Mouse (Mus musculus) hindbrain, embryonic 15.5 days (tissue): ENCODE measurements around the gene Nemf. TPM values are rescaled to one million over a fixed set of nuclear protein-coding genes. Genes with fewer than 3 reads are reported as not detected.

Experiments
- ATAC-seq: fragments of 200-750 bp; cut with Nextera tagmentation; 2 replicates; pipeline ENCODE4 v1.8.0; 2017; ENCODE audit warnings: low read depth, moderate number of reproducible peaks, moderate TSS enrichment; ENCODE audit not compliant: low FRiP score
- H3K27ac ChIP-seq: fragments of 300-500 bp; sonication (generic); replicated peaks from 2 replicates; pipeline ENCODE4 v1.5.1; 2015; ENCODE audit warnings: mild to moderate bottlenecking, inconsistent platforms
- H3K27me3 ChIP-seq: fragments of 300-500 bp; sonication (generic); 2 replicates; pipeline ENCODE4 v1.6.1; 2015; ENCODE audit warnings: control low read depth, inconsistent platforms
- H3K36me3 ChIP-seq: fragments of 300-500 bp; sonication (generic); 2 replicates; pipeline ENCODE4 v1.6.1; 2015; ENCODE audit warnings: control low read depth, inconsistent platforms
- H3K4me1 ChIP-seq: fragments of 300-500 bp; sonication (generic); replicated peaks from 2 replicates; pipeline ENCODE4 v1.6.1; 2015; ENCODE audit warnings: control low read depth, inconsistent platforms
- H3K4me2 ChIP-seq: fragments of 300-500 bp; sonication (generic); 2 replicates; pipeline ENCODE4 v1.6.1; 2015; ENCODE audit warnings: moderate library complexity, mild to moderate bottlenecking, inconsistent platforms
- H3K4me3 ChIP-seq: fragments of 300-500 bp; sonication (generic); 2 replicates; pipeline ENCODE4 v1.5.1; 2015; ENCODE audit warnings: mild to moderate bottlenecking, inconsistent platforms
- H3K9ac ChIP-seq: fragments of 300-500 bp; sonication (generic); 2 replicates; pipeline ENCODE4 v1.6.1; 2015; ENCODE audit warnings: inconsistent platforms
- H3K9me3 ChIP-seq: fragments of 300-500 bp; sonication (generic); 2 replicates; pipeline ENCODE4 v1.6.1; 2016; ENCODE audit warnings: control low read depth, inconsistent platforms
- WGBS: fragments of 180-500 bp; shearing (Covaris S2); methylation state at CpG from one replicate; pipeline ENCODE4 v1.1.7; 2015; 5-methylcytosine and 5-hydroxymethylcytosine counted together
- polyA plus RNA-seq: library from polyadenylated mRNA; unstranded; fragments of >200 nt; fragmentation: Nextera tagmentation; extraction: Ambion mirVana; gene quantifications from 2 replicates; pipeline ENCODE4 v1.2.1, GENCODE M21; 2015

Nemf gene
- polyA plus RNA-seq, 1 experiment from 2014 or later: 84.0 TPM

DNA sequence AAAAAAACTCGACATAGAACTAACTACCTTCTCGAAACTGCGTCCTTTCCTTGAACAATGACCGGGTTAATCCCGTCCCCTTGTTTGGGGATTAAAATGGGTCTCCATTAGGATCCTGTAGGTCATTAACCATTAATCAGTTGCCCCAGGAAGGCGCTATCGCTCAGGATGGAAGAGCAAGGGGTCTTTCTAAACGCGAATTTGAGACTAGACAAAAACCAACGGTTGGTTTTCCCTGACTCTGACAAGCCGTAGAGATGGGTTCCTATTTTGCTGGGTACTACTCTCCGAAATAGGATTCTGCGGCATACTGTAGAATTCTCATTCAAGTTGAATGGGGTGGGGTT, 308 bp upstream of the Nemf start:
- ATAC-seq: no peak
- Histone ChIP-seq H3K4me3 (peak overlapping the region; percentile 84), H3K27me3 (no peaks in the 10 kb centered on the region), H3K36me3 (peaks cover 17% of the 10 kb centered on the region), H3K9ac (peak overlapping the region; percentile 76), H3K27ac (peak overlapping the region; percentile 80; the same call in 1 of the 2 replicates), H3K9me3 (no peaks in the 10 kb centered on the region), H3K4me1 (peaks cover 22% of the 10 kb centered on the region), H3K4me2 (peak overlapping the region; percentile 93)
- WGBS: 5% methylated on average over 13 of the region's 13 CpGs

DNA sequence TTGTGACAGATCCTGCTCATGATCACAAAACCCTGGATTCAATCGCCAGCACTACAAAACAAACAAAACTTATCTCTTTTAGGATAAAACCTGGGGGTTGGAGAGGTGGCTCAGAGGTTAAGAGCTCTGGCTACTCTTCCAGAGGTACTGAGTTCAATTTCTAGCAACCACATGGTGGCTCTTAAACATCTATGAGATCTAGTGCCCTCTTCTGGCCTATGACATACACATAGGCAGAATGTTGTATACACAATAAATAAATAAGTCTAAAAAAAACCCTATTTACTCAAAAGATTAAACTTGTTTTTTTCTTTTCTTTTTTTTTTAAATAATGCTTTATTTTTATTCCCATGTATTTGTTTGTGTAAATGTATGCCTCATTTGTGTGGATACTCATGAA, 5.3 kb downstream of the Nemf start:
- Histone ChIP-seq H3K27me3 (no peaks in the 10 kb centered on the region), H3K4me1 (peaks cover 13% of the 10 kb centered on the region), H3K9me3 (no peaks in the 10 kb centered on the region), H3K9ac (no peak overlapping the region), H3K27ac (no peak overlapping the region), H3K4me3 (no peak overlapping the region), H3K36me3 (peaks cover 62% of the 10 kb centered on the region), H3K4me2 (no peak overlapping the region)
- WGBS: 90% methylated on average over 1 of the region's 1 CpGs
- no peak for ATAC-seq

DNA sequence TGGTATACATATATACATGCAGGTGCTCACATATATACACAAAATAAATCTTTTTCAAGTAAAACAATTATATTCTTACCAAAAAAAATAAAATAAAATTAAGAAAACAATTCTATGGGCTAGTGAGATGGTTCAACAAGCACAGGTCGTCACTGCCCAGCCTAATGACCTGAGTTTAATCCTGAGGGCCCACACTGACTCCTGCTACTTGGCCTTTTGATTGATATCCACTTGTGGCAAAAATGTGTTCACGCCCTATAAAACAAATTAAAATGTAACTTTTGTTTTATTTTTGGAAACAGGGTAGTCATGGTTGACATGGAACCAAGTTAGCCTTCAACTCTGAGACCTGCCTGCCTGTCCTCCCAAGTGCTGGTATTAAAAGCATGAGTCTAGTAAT, 7.0 kb downstream of the Nemf start:
- Histone ChIP-seq H3K27me3 (no peaks in the 10 kb centered on the region), H3K36me3 (peaks cover 71% of the 10 kb centered on the region), H3K4me2 (no peak overlapping the region), H3K4me1 (no peaks in the 10 kb centered on the region), H3K27ac (no peak overlapping the region), H3K4me3 (no peak overlapping the region), H3K9me3 (no peaks in the 10 kb centered on the region), H3K9ac (no peak overlapping the region)
- ATAC-seq: no peak
- WGBS: 88% methylated on average over 2 of the region's 2 CpGs

- ATAC-seq: no peak
- no peak overlapping the region for H3K4me3 ChIP-seq
- no peak overlapping the region for H3K27ac ChIP-seq
- no peaks in the 10 kb centered on the region for H3K27me3 ChIP-seq
- no peaks in the 10 kb centered on the region for H3K9me3 ChIP-seq
- 90% methylated on average over 2 of the region's 2 CpGs for WGBS
- H3K4me1 ChIP-seq: no peaks in the 10 kb centered on the region
- H3K4me2 ChIP-seq: no peak overlapping the region
- H3K9ac ChIP-seq: no peak overlapping the region
- peaks cover 62% of the 10 kb centered on the region for H3K36me3 ChIP-seq
Measured at GRCm38 (mm10) chr12:69333547-69333946, 23.4 kb downstream of the Nemf start.

- Histone ChIP-seq H3K9me3 (no peaks in the 10 kb centered on the region), H3K27me3 (no peaks in the 10 kb centered on the region), H3K9ac (no peak overlapping the region), H3K4me2 (no peak overlapping the region), H3K4me1 (no peaks in the 10 kb centered on the region), H3K4me3 (no peak overlapping the region), H3K36me3 (peaks cover 59% of the 10 kb centered on the region), H3K27ac (no peak overlapping the region)
- 81% methylated on average over 1 of the region's 1 CpGs for WGBS
- no peak for ATAC-seq
Measured at GRCm38 (mm10) chr12:69332147-69332546, 24.8 kb downstream of the Nemf start.

- Histone ChIP-seq H3K4me2 (no peak overlapping the region), H3K36me3 (peaks cover 60% of the 10 kb centered on the region), H3K4me1 (no peaks in the 10 kb centered on the region), H3K4me3 (no peak overlapping the region), H3K27ac (no peak overlapping the region), H3K27me3 (no peaks in the 10 kb centered on the region), H3K9me3 (no peaks in the 10 kb centered on the region), H3K9ac (no peak overlapping the region)
- no peak for ATAC-seq
- 93% methylated on average over 3 of the region's 3 CpGs for WGBS
Measured at GRCm38 (mm10) chr12:69331187-69331586, 25.8 kb downstream of the Nemf start.

DNA sequence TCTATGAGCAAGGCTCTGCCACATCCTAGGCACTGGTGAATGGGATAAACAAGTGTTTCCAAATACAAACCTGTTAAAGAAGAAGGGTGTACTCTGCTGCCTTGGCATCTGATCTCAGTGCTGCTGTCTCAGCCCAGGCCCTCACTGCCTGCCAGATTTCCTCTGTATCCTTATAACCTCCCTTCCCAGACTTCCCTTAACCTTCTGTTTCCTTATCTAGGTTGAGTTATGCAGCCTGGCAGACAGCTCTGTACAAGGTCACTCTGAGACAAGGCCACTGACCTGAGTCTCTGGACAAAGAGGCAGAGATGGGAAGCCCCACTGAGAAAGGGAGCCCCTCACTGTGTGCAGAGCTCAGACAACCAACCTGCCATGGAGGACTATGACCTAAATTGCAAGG, 38.5 kb downstream of the Nemf start:
- H3K9ac ChIP-seq: no peak overlapping the region
- H3K36me3 ChIP-seq: peaks cover 68% of the 10 kb centered on the region
- no peaks in the 10 kb centered on the region for H3K9me3 ChIP-seq
- no peaks in the 10 kb centered on the region for H3K27me3 ChIP-seq
- no peak overlapping the region for H3K4me2 ChIP-seq
- ATAC-seq: no peak
- H3K4me1 ChIP-seq: no peaks in the 10 kb centered on the region
- no peak overlapping the region for H3K27ac ChIP-seq
- no peak overlapping the region for H3K4me3 ChIP-seq

DNA sequence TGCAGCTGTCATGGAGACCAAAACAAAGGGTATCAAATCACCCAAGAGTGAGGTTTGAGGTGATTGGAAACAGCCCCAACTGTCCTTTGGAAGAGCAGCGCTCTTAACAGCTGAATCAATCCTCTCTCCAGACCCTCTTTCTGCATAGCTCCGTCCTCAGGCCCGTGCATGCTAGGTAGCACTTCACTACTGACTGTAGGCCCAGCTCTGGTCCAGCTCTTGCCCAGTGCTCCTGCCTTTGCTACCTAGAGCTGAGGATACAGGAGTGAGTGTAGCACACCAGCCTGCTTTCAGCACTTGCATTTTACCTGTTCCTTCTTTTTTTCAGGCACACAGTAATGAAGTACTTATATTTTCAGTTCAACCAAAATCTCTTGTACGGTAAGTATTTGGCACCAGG, 47.3 kb downstream of the Nemf start:
- 98% methylated on average over 4 of the region's 4 CpGs for WGBS
- H3K27me3 ChIP-seq: no peaks in the 10 kb centered on the region
- no peak overlapping the region for H3K4me2 ChIP-seq

GRCm38 (mm10) chr12:69306333-69306732, 50.6 kb downstream of the Nemf start:
- ATAC-seq: no peak
- WGBS: 98% methylated on average over 7 of the region's 7 CpGs

More for the DNA sequence above, 47.3 kb downstream of the Nemf start:
- Histone ChIP-seq H3K36me3 (peaks cover 91% of the 10 kb centered on the region), H3K9ac (no peak overlapping the region), H3K4me1 (no peaks in the 10 kb centered on the region), H3K9me3 (no peaks in the 10 kb centered on the region), H3K4me3 (no peak overlapping the region), H3K27ac (no peak overlapping the region)
- no peak for ATAC-seq

DNA sequence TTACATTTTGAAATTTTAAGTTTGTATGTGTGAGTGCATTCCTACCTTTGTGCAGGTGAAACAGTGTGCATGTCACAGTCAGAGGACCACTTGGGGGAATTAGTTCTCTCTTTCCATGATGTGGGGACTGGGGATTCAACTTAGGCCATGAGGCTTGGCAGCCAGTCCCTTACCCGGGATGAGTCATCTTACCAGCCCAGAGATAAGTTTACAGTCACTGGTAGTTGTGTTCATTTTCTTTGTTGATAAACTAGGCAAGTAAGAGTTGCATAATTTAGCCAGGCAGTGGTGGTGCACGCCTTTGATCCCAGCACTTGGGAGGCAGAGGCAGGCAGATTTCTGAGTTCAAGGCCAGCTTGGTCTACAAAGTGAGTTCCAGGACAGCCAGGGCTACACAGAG, 52.9 kb downstream of the Nemf start:
- Histone ChIP-seq H3K4me1 (peaks cover 6% of the 10 kb centered on the region), H3K4me3 (no peak overlapping the region), H3K27ac (no peak overlapping the region), H3K9me3 (no peaks in the 10 kb centered on the region), H3K36me3 (peaks cover 77% of the 10 kb centered on the region), H3K9ac (no peak overlapping the region), H3K4me2 (no peak overlapping the region), H3K27me3 (no peaks in the 10 kb centered on the region)
- no peak for ATAC-seq
- WGBS: 96% methylated on average over 2 of the region's 2 CpGs

More at GRCm38 (mm10) chr12:69306333-69306732, 50.6 kb downstream of the Nemf start:
- Histone ChIP-seq H3K27me3 (no peaks in the 10 kb centered on the region), H3K9me3 (no peaks in the 10 kb centered on the region), H3K9ac (no peak overlapping the region), H3K4me1 (no peaks in the 10 kb centered on the region), H3K36me3 (peaks cover 91% of the 10 kb centered on the region), H3K27ac (no peak overlapping the region), H3K4me2 (no peak overlapping the region), H3K4me3 (no peak overlapping the region)

DNA sequence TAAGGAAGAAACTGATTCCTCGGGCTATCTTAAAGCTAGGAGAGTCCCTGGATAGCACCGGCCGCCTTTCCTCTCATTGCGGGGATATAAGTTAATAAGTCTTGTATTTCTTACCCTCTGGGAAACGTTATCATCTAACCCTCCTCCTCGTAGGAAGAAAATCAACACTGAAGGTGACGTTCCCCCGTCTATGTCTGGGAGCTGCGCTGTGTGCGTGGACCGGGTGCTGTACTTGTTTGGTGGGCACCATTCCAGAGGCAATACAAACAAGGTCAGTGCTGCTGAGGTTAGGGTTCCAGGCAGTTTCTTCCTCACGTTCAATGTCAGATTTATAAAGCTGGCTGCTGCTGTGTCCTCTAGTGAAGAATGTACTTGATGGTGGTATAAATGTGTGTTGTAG, 54.8 kb downstream of the Nemf start:
- Histone ChIP-seq H3K27ac (no peak overlapping the region), H3K4me2 (no peak overlapping the region), H3K4me1 (peaks cover 20% of the 10 kb centered on the region), H3K27me3 (no peaks in the 10 kb centered on the region), H3K9me3 (no peaks in the 10 kb centered on the region), H3K9ac (no peak overlapping the region), H3K4me3 (no peak overlapping the region), H3K36me3 (peaks cover 58% of the 10 kb centered on the region)
- 95% methylated on average over 12 of the region's 12 CpGs for WGBS
- ATAC-seq: no peak

GRCm38 (mm10) chr12:69300391-69300790, 56.6 kb downstream of the Nemf start:
- Histone ChIP-seq H3K9me3 (no peaks in the 10 kb centered on the region), H3K27me3 (no peaks in the 10 kb centered on the region), H3K36me3 (peaks cover 42% of the 10 kb centered on the region), H3K4me1 (peaks cover 28% of the 10 kb centered on the region), H3K27ac (no peak overlapping the region), H3K4me2 (no peak overlapping the region), H3K4me3 (no peak overlapping the region), H3K9ac (no peak overlapping the region)
- WGBS: 91% methylated on average over 2 of the region's 2 CpGs
- ATAC-seq: no peak

GRCm38 (mm10) chr12:69299831-69300230, 57.1 kb downstream of the Nemf start:
- no peak overlapping the region for H3K4me2 ChIP-seq
- H3K27ac ChIP-seq: no peak overlapping the region
- H3K9ac ChIP-seq: no peak overlapping the region
- ATAC-seq: no peak
- 92% methylated on average over 3 of the region's 3 CpGs for WGBS
- H3K4me1 ChIP-seq: peaks cover 28% of the 10 kb centered on the region
- H3K36me3 ChIP-seq: peaks cover 37% of the 10 kb centered on the region
- no peak overlapping the region for H3K4me3 ChIP-seq
- no peaks in the 10 kb centered on the region for H3K27me3 ChIP-seq
- H3K9me3 ChIP-seq: no peaks in the 10 kb centered on the region
